ENCODE assay signal across 9 mouse cellular contexts in genomic region chr7:73596866-73597840, GRCm38 (mm10). TPM values are rescaled to one million over a fixed set of nuclear protein-coding genes. Genes with fewer than 3 reads are reported as not detected.
DNase-seq lines count a peak whose midpoint lies in the region; ATAC-seq and TF ChIP-seq lines count a peak whose summit lies in the region.
"Had no signal": no experiment of that assay in that cellular context is flagged by ENCODE, and none has a peak within 500 bp of the region (broad histone marks: within the 10 kb centered on the region; RNA-seq: fewer than 3 reads in every experiment).

No protein-coding gene starts in this region.

- DNase-seq in liver, adult 2 months (ENCODE audit: extremely low read depth, low read depth, low spot score) = peak; percentile 46
- no peak for DNase-seq in liver
- no peak for DNase-seq in hindbrain, embryonic 14.5 days (ENCODE audit: low spot score)
- no peak for DNase-seq in midbrain, postnatal 0 days (ENCODE audit: low spot score)
- no peak for DNase-seq in natural killer cell, adult 2 months (ENCODE audit: low spot score in 2 of 2)
- DNase-seq in spleen, postnatal 10 days (ENCODE audit: low spot score in 2 of 2) = no peak
- DNase-seq: adrenal gland, adult 2 months; gastrocnemius, postnatal 14 days had no signal

- H3K4me1 ChIP-seq in liver, adult 2 months (ENCODE audit: control insufficient read depth, insufficient read depth, low read length) = peaks cover 13% of the 10 kb centered on the region
- peaks cover 36% of the 10 kb centered on the region for H3K4me1 ChIP-seq in embryonic facial prominence, embryonic 12.5 days
- peaks cover 30% of the 10 kb centered on the region for H3K4me1 ChIP-seq in hindbrain, embryonic 14.5 days (replicated peaks; ENCODE audit: control insufficient read depth, insufficient read depth, low read length)
- peaks cover 13% of the 10 kb centered on the region for H3K4me1 ChIP-seq in midbrain, postnatal 0 days (ENCODE audit: insufficient read depth, low read length)

- no peaks in the 10 kb centered on the region for H3K79me2 ChIP-seq in liver, adult 2 months (ENCODE audit: control insufficient read depth, insufficient read depth, low read length)

- no peak for TF ChIP-seq CTCF in liver, adult 2 months (IDR thresholded peaks at IDR 0.05; ENCODE audit: low read depth, low read length)
- TF ChIP-seq CTCF in midbrain, postnatal 0 days (IDR thresholded peaks at IDR 0.05) = no peak

- H3K36me3 ChIP-seq in liver, adult 2 months (ENCODE audit: control insufficient read depth, insufficient read depth, low read length) = no peaks in the 10 kb centered on the region
- no peaks in the 10 kb centered on the region; the same call in 1 of the 2 replicates for H3K36me3 ChIP-seq in embryonic facial prominence, embryonic 12.5 days
- H3K36me3 ChIP-seq in hindbrain, embryonic 14.5 days (replicated peaks; ENCODE audit: control insufficient read depth, insufficient read depth) = no peaks in the 10 kb centered on the region
- no peaks in the 10 kb centered on the region for H3K36me3 ChIP-seq in midbrain, postnatal 0 days (ENCODE audit: insufficient read depth, low read length)

- no peak overlapping the region for H3K9ac ChIP-seq in liver, adult 2 months (ENCODE audit: low read depth, low read length)
- no peak overlapping the region for H3K9ac ChIP-seq in embryonic facial prominence, embryonic 12.5 days
- H3K9ac ChIP-seq in hindbrain, embryonic 14.5 days = no peak overlapping the region
- no peak overlapping the region for H3K9ac ChIP-seq in midbrain, postnatal 0 days (replicated peaks; ENCODE audit: low read length, poor library complexity, severe bottlenecking)

- TF ChIP-seq POLR2A in liver, adult 2 months (IDR thresholded peaks at IDR 0.05; ENCODE audit: extremely low read depth, insufficient read depth, low read length) = no peak

- no peaks in the 10 kb centered on the region for H3K27me3 ChIP-seq in liver, adult 2 months (ENCODE audit: control insufficient read depth, insufficient read depth, low read length)
- H3K27me3 ChIP-seq in embryonic facial prominence, embryonic 12.5 days = no peaks in the 10 kb centered on the region
- no peaks in the 10 kb centered on the region for H3K27me3 ChIP-seq in hindbrain, embryonic 14.5 days (ENCODE audit: control insufficient read depth, insufficient read depth, low read length)
- no peaks in the 10 kb centered on the region for H3K27me3 ChIP-seq in midbrain, postnatal 0 days (ENCODE audit: insufficient read depth, low read length)

- peaks cover 5% of the 10 kb centered on the region; the same call in 1 of the 2 replicates for H3K9me3 ChIP-seq in embryonic facial prominence, embryonic 12.5 days
- H3K9me3 ChIP-seq in hindbrain, embryonic 14.5 days (ENCODE audit: control insufficient read depth, low read length) = no peaks in the 10 kb centered on the region
- H3K9me3 ChIP-seq in midbrain, postnatal 0 days (ENCODE audit: low read length) = no peaks in the 10 kb centered on the region

- no peak overlapping the region for H3K27ac ChIP-seq in liver, adult 2 months (replicated peaks; ENCODE audit: insufficient read depth, low read depth, low read length)
- H3K27ac ChIP-seq in embryonic facial prominence, embryonic 12.5 days = peak overlapping the region; percentile 92
- peak overlapping the region; percentile 83 for H3K27ac ChIP-seq in hindbrain, embryonic 14.5 days
- H3K27ac ChIP-seq in midbrain, postnatal 0 days (ENCODE audit: low read depth, low read length) = peak overlapping the region; percentile 83; the same call in 1 of the 2 replicates

- no peak overlapping the region for H3K4me3 ChIP-seq in liver, adult 2 months (ENCODE audit: insufficient read depth, low read depth, low read length)
- no peak overlapping the region for H3K4me3 ChIP-seq in embryonic facial prominence, embryonic 12.5 days
- H3K4me3 ChIP-seq in hindbrain, embryonic 14.5 days (replicated peaks; ENCODE audit: low read length) = no peak overlapping the region
- no peak overlapping the region for H3K4me3 ChIP-seq in midbrain, postnatal 0 days (ENCODE audit: low read depth, low read length)

- no peak overlapping the region for H3K4me2 ChIP-seq in embryonic facial prominence, embryonic 12.5 days (replicated peaks)
- H3K4me2 ChIP-seq in hindbrain, embryonic 14.5 days (replicated peaks) = no peak overlapping the region
- no peak overlapping the region for H3K4me2 ChIP-seq in midbrain, postnatal 0 days (ENCODE audit: low read depth, low read length, poor library complexity, severe bottlenecking)

- ATAC-seq in embryonic facial prominence, embryonic 12.5 days (ENCODE audit: insufficient number of reproducible peaks, insufficient read depth, low FRiP score, low TSS enrichment) = no peak
- no peak for ATAC-seq in hindbrain, embryonic 14.5 days (ENCODE audit: low FRiP score)
- no peak for ATAC-seq in midbrain, postnatal 0 days (ENCODE audit: low FRiP score)

- 74% methylated on average over 11 of the region's 11 CpGs for WGBS in liver, adult 2 months
- WGBS in embryonic facial prominence, embryonic 12.5 days = 45% methylated on average over 11 of the region's 11 CpGs
- 40% methylated on average over 11 of the region's 11 CpGs for WGBS in hindbrain, embryonic 14.5 days
- WGBS in midbrain, postnatal 0 days = 37% methylated on average over 11 of the region's 11 CpGs

RNA-seq across cellular contexts. Expression of gene Chd2, which starts 55.5 kb away (rescaled TPM):
- 40.0 and 42.0 TPM in 2 replicates for total RNA-seq in liver, adult 2 months (2014; rRNA removed)
- polyA plus RNA-seq in liver, adult 2 months (2012; rRNA removed) = 16.9 and 20.1 TPM in 2 replicates
- polyA plus RNA-seq in embryonic facial prominence, embryonic 12.5 days (2016; fragmentation: Nextera tagmentation; extraction: Ambion mirVana) = 57.9 and 65.0 TPM in 2 replicates
- polyA plus RNA-seq in hindbrain, embryonic 14.5 days (2014; fragmentation: Nextera tagmentation; extraction: Ambion mirVana) = 35.6 and 42.3 TPM in 2 replicates
- 34.0 and 34.4 TPM in 2 replicates for total RNA-seq in midbrain, postnatal 0 days (2014; rRNA removed)
- polyA plus RNA-seq in midbrain, postnatal 0 days (2015; fragmentation: Nextera tagmentation; extraction: Ambion mirVana) = 33.2 and 43.8 TPM in 2 replicates
